Mouse (Mus musculus) intestine, embryonic 14.5 days (tissue): ENCODE data around the gene 1700003F12Rik. TPM values are rescaled to one million over a fixed set of nuclear protein-coding genes. Genes with fewer than 3 reads are reported as not detected.
A peak's percentile ranks its signal among the peaks of the same experiment; 100 is the strongest.

Experiments
- ATAC-seq: fragments of 200-750 bp; cut with Nextera tagmentation; replicated peaks from 2 replicates; pipeline ENCODE4 v1.8.0; 2017; ENCODE audit warnings: low read depth, moderate number of reproducible peaks, moderate TSS enrichment, moderate library complexity; ENCODE audit not compliant: low FRiP score, low TSS enrichment
- DNase-seq: peaks from one replicate; pipeline ENCODE4 v3.0.0-alpha.2; 2018; ENCODE audit warnings: low spot score
- H3K27ac ChIP-seq: fragments of 300-500 bp; sonication (generic); 2 replicates; pipeline ENCODE4 v1.5.1; 2014; ENCODE audit warnings: low read depth, mild to moderate bottlenecking, control low read depth
- H3K27me3 ChIP-seq: fragments of 300-500 bp; sonication (generic); replicated peaks from 2 replicates; pipeline ENCODE4 v1.6.1; 2014; ENCODE audit warnings: low read length, control low read depth; ENCODE audit not compliant: control insufficient read depth, insufficient read depth
- H3K36me3 ChIP-seq: fragments of 300-500 bp; sonication (generic); 2 replicates; pipeline ENCODE4 v1.6.1; 2014; ENCODE audit warnings: low read length, control low read depth; ENCODE audit not compliant: control insufficient read depth, insufficient read depth
- H3K4me1 ChIP-seq: fragments of 300-500 bp; sonication (generic); replicated peaks from 2 replicates; pipeline ENCODE4 v1.6.1; 2014; ENCODE audit warnings: low read length, control low read depth, mixed read lengths; ENCODE audit not compliant: control insufficient read depth, insufficient read depth
- H3K4me2 ChIP-seq: fragments of 300-500 bp; sonication (generic); 2 replicates; pipeline ENCODE4 v1.6.1; 2014; ENCODE audit warnings: low read length
- H3K4me3 ChIP-seq: fragments of 300-500 bp; sonication (generic); 2 replicates; pipeline ENCODE4 v1.5.1; 2014; ENCODE audit warnings: low read depth, low read length, control low read depth, mixed read lengths
- H3K9ac ChIP-seq: fragments of 300-500 bp; sonication (generic); 2 replicates; pipeline ENCODE4 v1.6.1; 2014; ENCODE audit warnings: mild to moderate bottlenecking, low read length
- H3K9me3 ChIP-seq: fragments of 300-500 bp; sonication (generic); 2 replicates; pipeline ENCODE4 v1.6.1; 2016; ENCODE audit warnings: low read length, control low read depth; ENCODE audit not compliant: control insufficient read depth
- WGBS: fragments of 180-500 bp; shearing (Covaris S2); extraction: QIAGEN DNeasy Blood & Tissue Kit; methylation state at CpG from one replicate; pipeline ENCODE4 v1.1.7; 2014; 5-methylcytosine and 5-hydroxymethylcytosine counted together
- polyA plus RNA-seq: library from polyadenylated mRNA; unstranded; fragments of >200 nt; fragmentation: Nextera tagmentation; extraction: Ambion mirVana; gene quantifications from 2 replicates; pipeline ENCODE4 v1.2.1, GENCODE M21; 2014

Gene 1700003F12Rik
- polyA plus RNA-seq, 1 experiment from 2014 or later, result 0.55 TPM

DNA sequence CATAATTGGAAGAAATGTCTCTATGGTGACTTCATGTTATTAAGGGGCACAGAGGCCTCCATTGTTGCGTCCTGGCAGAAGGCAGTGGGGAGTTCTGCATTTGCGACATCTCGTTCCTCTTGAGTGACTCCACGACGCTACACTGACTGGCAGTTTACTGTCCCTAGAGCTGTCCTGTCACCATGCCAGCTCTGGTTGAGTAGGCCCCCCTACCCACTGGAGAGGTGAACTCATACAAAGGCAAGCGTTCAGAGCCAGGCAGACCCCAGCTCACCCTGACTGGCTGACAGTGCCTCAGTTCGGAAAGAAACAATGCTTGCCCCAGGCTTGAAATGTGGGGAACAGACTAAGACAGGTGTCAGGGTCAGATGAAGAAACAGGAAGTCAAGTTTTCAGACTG, 27.4 kb downstream of the 1700003F12Rik start:
- WGBS, result 79% methylated on average over 7 of the region's 7 CpGs
- no peak for DNase-seq
- Histone ChIP-seq H3K4me2 (no peak overlapping the region), H3K27ac (no peak overlapping the region), H3K4me3 (no peak overlapping the region), H3K36me3 (no peaks in the 10 kb centered on the region), H3K9ac (no peak overlapping the region), H3K27me3 (no peaks in the 10 kb centered on the region), H3K9me3 (no peaks in the 10 kb centered on the region), H3K4me1 (peaks cover 13% of the 10 kb centered on the region)
- ATAC-seq, result no peak

DNA sequence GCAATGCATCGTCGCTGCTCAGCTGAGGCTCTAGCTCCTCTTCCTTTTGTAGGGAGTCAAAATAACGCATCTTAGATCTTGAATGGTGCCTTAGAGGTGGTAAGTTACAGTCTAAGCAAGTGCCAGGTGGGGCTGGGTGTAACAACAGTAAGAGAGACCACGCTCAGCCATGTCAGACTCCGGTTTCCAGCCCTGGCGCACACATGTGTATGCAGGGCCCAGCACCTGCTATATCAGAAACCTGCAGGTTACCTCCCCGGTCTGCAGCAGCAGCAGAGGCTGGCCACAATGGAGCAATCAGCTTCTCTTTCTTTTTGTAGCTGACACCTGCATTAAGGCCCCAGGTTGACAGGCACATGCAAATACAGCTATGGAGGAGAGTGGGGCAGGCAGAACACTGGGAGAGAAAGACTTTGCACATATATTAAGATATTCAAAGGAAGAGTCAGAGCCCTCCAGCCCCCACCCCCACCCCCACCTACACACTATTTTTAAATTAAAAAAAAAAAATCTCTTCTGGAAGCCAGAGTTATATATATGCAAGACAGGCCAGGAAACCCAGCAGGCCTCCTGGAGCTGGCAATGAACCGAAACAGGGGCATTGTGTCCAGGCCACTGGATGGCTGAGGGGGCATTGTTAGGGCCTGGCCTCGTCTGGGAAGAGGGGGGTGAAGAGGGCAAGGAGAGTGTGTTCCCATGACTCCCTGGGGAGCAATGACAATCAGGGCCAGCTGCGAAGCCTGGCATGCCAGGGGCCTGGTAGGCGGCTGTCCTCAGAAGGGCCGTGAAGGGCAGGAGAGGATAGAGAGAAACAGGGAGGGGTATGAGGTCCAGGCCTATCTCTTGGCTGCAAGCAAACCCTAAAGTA, 30.2 kb downstream of the 1700003F12Rik start:
- H3K4me1 ChIP-seq, result peaks cover 4% of the 10 kb centered on the region; the same call in 1 of the 2 replicates
- H3K4me2 ChIP-seq, result no peak overlapping the region
- WGBS, result 61% methylated on average over 12 of the region's 12 CpGs
- no peaks in the 10 kb centered on the region for H3K27me3 ChIP-seq
- DNase-seq (no peak), ATAC-seq (no peak)
- no peaks in the 10 kb centered on the region for H3K9me3 ChIP-seq
- H3K36me3 ChIP-seq, result no peaks in the 10 kb centered on the region
- H3K4me3 ChIP-seq, result no peak overlapping the region
- H3K27ac ChIP-seq, result no peak overlapping the region
- no peak overlapping the region for H3K9ac ChIP-seq

GRCm38 (mm10) chr2:154577744-154578067, 30.8 kb downstream of the 1700003F12Rik start:
- Histone ChIP-seq H3K4me2 (no peak overlapping the region), H3K27me3 (no peaks in the 10 kb centered on the region), H3K27ac (no peak overlapping the region), H3K4me3 (no peak overlapping the region), H3K9me3 (no peaks in the 10 kb centered on the region), H3K4me1 (no peaks in the 10 kb centered on the region), H3K9ac (no peak overlapping the region), H3K36me3 (no peaks in the 10 kb centered on the region)
- WGBS, result 86% methylated on average over 6 of the region's 6 CpGs
- ATAC-seq (no peak), DNase-seq (no peak)

DNA sequence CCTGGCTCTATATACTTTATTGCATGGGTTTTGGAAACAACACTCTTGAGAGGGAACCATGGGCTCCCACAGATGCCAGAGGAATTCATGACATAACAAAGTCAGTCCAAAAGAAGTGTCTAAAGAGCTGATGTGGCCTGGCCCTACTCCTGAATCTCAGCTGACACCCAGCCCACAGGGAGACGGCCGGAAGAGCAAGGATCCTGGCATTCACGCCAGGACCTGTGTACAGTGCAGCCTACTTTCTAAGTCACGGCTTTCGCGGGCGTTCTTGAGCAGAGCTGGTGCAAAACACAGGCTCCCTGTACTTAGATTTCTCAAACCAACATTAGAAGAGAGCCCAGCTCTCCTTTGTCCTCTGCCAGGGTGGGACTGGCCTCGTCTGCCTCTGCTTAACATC, 33.7 kb downstream of the 1700003F12Rik start:
- H3K4me2 ChIP-seq, result no peak overlapping the region
- H3K27ac ChIP-seq, result no peak overlapping the region
- H3K27me3 ChIP-seq, result no peaks in the 10 kb centered on the region
- WGBS, result 63% methylated on average over 8 of the region's 8 CpGs
- no peak for ATAC-seq
- H3K9me3 ChIP-seq, result no peaks in the 10 kb centered on the region
- H3K4me3 ChIP-seq, result no peak overlapping the region
- H3K36me3 ChIP-seq, result no peaks in the 10 kb centered on the region
- no peaks in the 10 kb centered on the region for H3K4me1 ChIP-seq
- no peak for DNase-seq
- no peak overlapping the region for H3K9ac ChIP-seq

DNA sequence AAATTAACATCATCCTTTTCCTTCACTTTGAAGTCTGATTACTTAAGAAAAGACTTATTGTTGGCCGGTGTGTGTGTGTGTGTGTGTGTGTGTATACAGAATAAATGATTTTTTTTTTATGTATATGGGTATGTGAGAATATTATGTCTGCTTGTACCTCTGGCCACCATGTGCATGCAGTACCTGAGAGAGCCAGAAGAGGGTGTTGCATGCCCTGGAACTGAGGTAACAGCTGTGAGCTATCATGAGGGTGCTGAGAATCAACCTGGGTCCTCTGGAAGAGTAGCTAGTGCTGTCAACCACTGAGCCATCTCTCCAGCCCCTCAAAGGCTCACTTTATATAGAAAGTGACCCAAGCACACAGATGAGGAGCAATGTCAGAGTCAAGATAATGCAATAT, 34.5 kb downstream of the 1700003F12Rik start:
- Histone ChIP-seq H3K9ac (no peak overlapping the region), H3K9me3 (no peaks in the 10 kb centered on the region), H3K4me2 (no peak overlapping the region), H3K36me3 (no peaks in the 10 kb centered on the region), H3K4me1 (no peaks in the 10 kb centered on the region), H3K27ac (no peak overlapping the region), H3K27me3 (no peaks in the 10 kb centered on the region), H3K4me3 (no peak overlapping the region)
- WGBS, result 96% methylated on average over 1 of the region's 1 CpGs
- DNase-seq (no peak), ATAC-seq (no peak)

DNA sequence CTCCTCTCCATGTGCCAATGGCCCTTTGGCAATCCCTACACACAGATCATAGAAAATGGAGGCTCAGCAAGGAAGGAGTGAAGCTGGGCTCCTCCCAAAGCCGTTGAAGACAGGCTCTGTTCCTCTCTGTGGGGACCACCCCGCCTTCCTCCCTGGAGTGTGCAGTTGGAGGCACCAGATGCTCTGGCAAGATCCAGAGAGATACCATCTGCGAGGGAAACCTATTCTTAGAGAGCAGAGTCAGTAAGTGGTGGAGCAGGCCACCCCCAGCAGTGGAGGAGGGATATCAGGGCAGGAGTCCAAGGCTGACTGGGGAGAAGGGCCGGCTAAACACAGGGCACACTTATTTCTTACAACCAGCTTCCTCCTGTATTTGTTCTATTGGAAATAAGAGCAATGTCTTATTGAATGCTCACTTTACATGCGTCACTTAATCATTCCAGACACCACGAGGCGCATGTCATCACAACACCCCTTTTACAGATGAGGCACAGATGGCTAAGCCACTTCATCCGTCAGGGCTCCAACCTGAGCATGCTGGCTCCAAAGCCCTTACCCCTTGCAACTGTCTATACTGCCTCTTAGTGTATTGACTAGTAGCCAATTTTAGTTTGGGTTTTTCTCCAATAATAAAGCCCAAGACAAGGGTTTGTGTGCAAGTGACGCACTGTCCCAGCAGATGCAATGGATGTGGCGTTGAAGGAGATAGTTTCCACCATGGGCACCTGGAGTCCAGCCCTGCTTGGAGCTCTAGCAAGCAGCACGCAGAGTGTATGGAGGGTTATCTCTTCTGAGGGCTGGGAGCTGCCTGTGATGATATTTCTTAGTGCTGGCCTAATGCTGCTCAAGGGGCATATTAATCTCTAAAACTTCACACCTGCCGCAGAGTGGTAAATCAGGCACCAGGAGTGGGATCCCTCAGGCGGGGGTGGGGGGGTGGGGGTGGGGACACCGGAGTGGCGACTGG, 37.3 kb downstream of the 1700003F12Rik start:
- Histone ChIP-seq H3K4me2 (no peak overlapping the region), H3K9ac (no peak overlapping the region), H3K36me3 (peaks cover 4% of the 10 kb centered on the region; the same call in 1 of the 2 replicates), H3K4me1 (no peaks in the 10 kb centered on the region), H3K27me3 (no peaks in the 10 kb centered on the region), H3K27ac (no peak overlapping the region), H3K9me3 (no peaks in the 10 kb centered on the region), H3K4me3 (no peak overlapping the region)
- no peak for DNase-seq
- no peak; the same call in 1 of the 2 replicates for ATAC-seq
- WGBS, result 62% methylated on average over 15 of the region's 15 CpGs

- no peak overlapping the region for H3K9ac ChIP-seq
- H3K27ac ChIP-seq, result no peak overlapping the region
- peaks cover 4% of the 10 kb centered on the region; the same call in 1 of the 2 replicates for H3K36me3 ChIP-seq
- ATAC-seq (no peak), DNase-seq (no peak)
- H3K4me2 ChIP-seq, result no peak overlapping the region
- H3K27me3 ChIP-seq, result no peaks in the 10 kb centered on the region
- WGBS, result 73% methylated on average over 17 of the region's 17 CpGs
- H3K4me1 ChIP-seq, result no peaks in the 10 kb centered on the region
- no peak overlapping the region for H3K4me3 ChIP-seq
- H3K9me3 ChIP-seq, result no peaks in the 10 kb centered on the region
Observed at GRCm38 (mm10) chr2:154584931-154585601, 38.2 kb downstream of the 1700003F12Rik start.

DNA sequence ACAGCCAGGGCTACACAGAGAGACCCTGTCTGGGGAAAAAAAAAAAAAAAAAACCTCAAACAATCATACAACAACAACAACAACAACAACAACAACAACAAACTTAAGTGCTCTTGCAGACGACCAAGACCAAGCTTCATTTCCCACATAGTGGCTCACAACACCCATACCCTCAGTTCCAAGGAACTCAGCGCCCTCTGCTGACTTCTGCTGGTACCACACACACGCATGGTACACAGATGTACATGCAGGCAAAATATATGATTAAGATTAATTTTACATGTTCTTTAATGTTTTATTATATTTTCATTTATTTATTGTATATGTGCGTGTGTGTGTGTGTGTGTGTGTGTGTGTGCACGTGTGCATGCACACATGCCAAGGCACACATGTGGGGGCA, 39.5 kb downstream of the 1700003F12Rik start:
- 80% methylated on average over 5 of the region's 5 CpGs for WGBS
- H3K4me1 ChIP-seq, result no peaks in the 10 kb centered on the region
- peak; percentile 71 for DNase-seq

More for the DNA sequence above, 39.5 kb downstream of the 1700003F12Rik start:
- no peaks in the 10 kb centered on the region for H3K27me3 ChIP-seq
- H3K27ac ChIP-seq, result no peak overlapping the region
- peaks cover 4% of the 10 kb centered on the region; the same call in 1 of the 2 replicates for H3K36me3 ChIP-seq
- H3K9me3 ChIP-seq, result no peaks in the 10 kb centered on the region
- 0 out of 2 replicates have a peak, but pooled peaks have one; percentile 41 for ATAC-seq
- H3K4me3 ChIP-seq, result no peak overlapping the region
- no peak overlapping the region for H3K9ac ChIP-seq
- H3K4me2 ChIP-seq, result no peak overlapping the region
